Mouse (Mus musculus): Measurements from ENCODE around the gene Nupl1. TPM values are rescaled to one million over a fixed set of nuclear protein-coding genes. Genes with fewer than 3 reads are reported as not detected.

Nupl1 gene
- total and polyA plus RNA-seq, 3 experiments: not detected

- in situ Hi-C loops (cut with MboI; ENCODE audit: low pct_ligation_motif_present, low pct_unique_long_range_greater_than_20kb, low sequenced_read_pairs): no loop called here
- H3K4me2 ChIP-seq (ENCODE audit: insufficient read depth, low read depth, poor library complexity, severe bottlenecking): no peak overlapping the region
- TF ChIP-seq NRF1 (IDR thresholded peaks at IDR 0.05; ENCODE audit: low read depth, low read length) (no peak), ELF1 (IDR thresholded peaks at IDR 0.05; ENCODE audit: low read depth, low read length) (no peak), ZNF384 (IDR thresholded peaks at IDR 0.05; ENCODE audit: low read depth, low read length) (no peak), MXI1 (IDR thresholded peaks at IDR 0.05; ENCODE audit: low read depth, low read length) (no peak), GABPA (IDR thresholded peaks at IDR 0.05; ENCODE audit: insufficient replicate concordance, low read depth, low read length) (no peak), JUND (conservative IDR thresholded peaks at IDR 0.05; ENCODE audit: low read depth, low read length) (no peak), PAX5 (IDR thresholded peaks at IDR 0.05; ENCODE audit: low read length) (no peak), MEF2A (IDR thresholded peaks at IDR 0.05; ENCODE audit: borderline replicate concordance, low read depth, low read length) (no peak), CHD1 (IDR thresholded peaks at IDR 0.05; ENCODE audit: low read depth, low read length) (no peak), HCFC1 (IDR thresholded peaks at IDR 0.05; ENCODE audit: low read depth, low read length) (no peak), IRF4 (IDR thresholded peaks at IDR 0.05; ENCODE audit: low read depth, low read length) (no peak)
Measured at GRCm38 (mm10) chr14:60301024-60301423, 49.8 kb upstream of the Nupl1 start.

GRCm38 (mm10) chr14:60300224-60300991 is 49.2 kb upstream of the Nupl1 start:
- no peak for TF ChIP-seq JUND (conservative IDR thresholded peaks at IDR 0.05; ENCODE audit: low read depth, low read length)
- no peak for TF ChIP-seq ELF1 (IDR thresholded peaks at IDR 0.05; ENCODE audit: low read depth, low read length)
- TF ChIP-seq GABPA (IDR thresholded peaks at IDR 0.05; ENCODE audit: insufficient replicate concordance, low read depth, low read length): no peak
- no peak for TF ChIP-seq MEF2A (IDR thresholded peaks at IDR 0.05; ENCODE audit: borderline replicate concordance, low read depth, low read length)
- no peak for TF ChIP-seq POLR2AphosphoS2 (IDR thresholded peaks at IDR 0.05; ENCODE audit: low read depth, low read length)
- TF ChIP-seq USF2 (conservative IDR thresholded peaks at IDR 0.05; ENCODE audit: low read depth, low read length): no peak
- no peak for TF ChIP-seq MYC (IDR thresholded peaks at IDR 0.05; ENCODE audit: low read depth, low read length)
- no peak for TF ChIP-seq JUN (IDR thresholded peaks at IDR 0.05; ENCODE audit: insufficient read depth, low read depth, low read length)
- TF ChIP-seq IRF4 (IDR thresholded peaks at IDR 0.05; ENCODE audit: low read depth, low read length): no peak
- TF ChIP-seq ETS1 (conservative IDR thresholded peaks at IDR 0.05; ENCODE audit: low read depth, low read length): no peak
- no peak for TF ChIP-seq ZNF384 (IDR thresholded peaks at IDR 0.05; ENCODE audit: low read depth, low read length)
- TF ChIP-seq MAX (IDR thresholded peaks at IDR 0.05; ENCODE audit: low read length): no peak
- H3K27ac ChIP-seq (ENCODE audit: insufficient read depth, low read depth): no peak overlapping the region
- H3K9ac ChIP-seq (ENCODE audit: insufficient read depth, low read depth): no peak overlapping the region
- no peaks in the 10 kb centered on the region for H3K27me3 ChIP-seq (replicated peaks)
- H3K4me2 ChIP-seq (ENCODE audit: insufficient read depth, low read depth, poor library complexity, severe bottlenecking): no peak overlapping the region
- in situ Hi-C loops (cut with MboI; ENCODE audit: low pct_ligation_motif_present, low pct_unique_long_range_greater_than_20kb, low sequenced_read_pairs) (no loop called here), dilution Hi-C loops (cut with MboI; ENCODE audit: extremely low pct_ligation_motif_present, extremely low pct_unique_long_range_greater_than_20kb, low sequenced_read_pairs) (no loop called here)
- H3K79me2 ChIP-seq (replicated peaks; ENCODE audit: control insufficient read depth, extremely low read depth, insufficient read depth, poor library complexity, severe bottlenecking): no peaks in the 10 kb centered on the region
- DNase-seq (ENCODE audit: extremely low read depth): no peak
- H3K36me3 ChIP-seq (replicated peaks in 1 of 2; ENCODE audit: control insufficient read depth in 1 of 2, insufficient read depth in 1 of 2, low read length in 1 of 2): peaks cover 29 to 63% of the 10 kb centered on the region in 2 experiments
- no peaks in the 10 kb centered on the region for H3K9me3 ChIP-seq (replicated peaks; ENCODE audit: low read length)
- H3K4me1 ChIP-seq (ENCODE audit: control insufficient read depth in 1 of 2, insufficient read depth in 2 of 2): no peaks in the 10 kb centered on the region
- H3K4me3 ChIP-seq (replicated peaks in 1 of 3; ENCODE audit: low read depth in 2 of 3, low read length in 2 of 3, poor library complexity in 1 of 3): no peak overlapping the region

More at GRCm38 (mm10) chr14:60301024-60301423, 49.8 kb upstream of the Nupl1 start:
- H3K9ac ChIP-seq (ENCODE audit: insufficient read depth, low read depth): no peak overlapping the region
- H3K27me3 ChIP-seq (replicated peaks): no peaks in the 10 kb centered on the region
- no peak overlapping the region for H3K4me3 ChIP-seq (replicated peaks in 1 of 3; ENCODE audit: low read depth in 2 of 3, low read length in 2 of 3, poor library complexity in 1 of 3)
- DNase-seq (ENCODE audit: extremely low read depth): no peak
- no peaks in the 10 kb centered on the region for H3K4me1 ChIP-seq (ENCODE audit: control insufficient read depth in 1 of 2, insufficient read depth in 2 of 2)
- H3K27ac ChIP-seq (ENCODE audit: insufficient read depth, low read depth): no peak overlapping the region
- H3K79me2 ChIP-seq (replicated peaks; ENCODE audit: control insufficient read depth, extremely low read depth, insufficient read depth, poor library complexity, severe bottlenecking): no peaks in the 10 kb centered on the region
- H3K9me3 ChIP-seq (replicated peaks; ENCODE audit: low read length): no peaks in the 10 kb centered on the region
- H3K36me3 ChIP-seq (replicated peaks in 1 of 2; ENCODE audit: control insufficient read depth in 1 of 2, insufficient read depth in 1 of 2, low read length in 1 of 2): peaks cover 29 to 66% of the 10 kb centered on the region in 2 experiments
- dilution Hi-C loops (cut with MboI; ENCODE audit: extremely low pct_ligation_motif_present, extremely low pct_unique_long_range_greater_than_20kb, low sequenced_read_pairs): no loop called here
